Mouse (Mus musculus) thymus, adult 2 months (tissue): Measurements from ENCODE around the gene Hoxa10.

Experiments used
- CTCF ChIP-seq: fragments of 200-500 bp; IDR thresholded peaks from 2 replicates; pipeline ENCODE4 v1.5.1; 2012; ENCODE audit warnings: mild to moderate bottlenecking, control low read depth, low read length, moderate library complexity, borderline replicate concordance; ENCODE audit not compliant: control insufficient read depth, poor library complexity, insufficient read depth; ENCODE audit errors: extremely low read depth
- POLR2A ChIP-seq: fragments of 200-500 bp; IDR thresholded peaks from 2 replicates; pipeline ENCODE4 v1.6.1; 2012; ENCODE audit warnings: mild to moderate bottlenecking, low read length, control low read depth, moderate library complexity; ENCODE audit not compliant: control insufficient read depth, poor library complexity, insufficient read depth; ENCODE audit errors: extremely low read depth

- TF ChIP-seq CTCF (no peak), POLR2A (no peak)
These were observed 1.7 kb downstream of the Hoxa10 start for GRCm38 (mm10) chr6:52238976-52239375.
